Mouse (Mus musculus): ENCODE results near the gene Mrps10. TPM values are rescaled to one million over a fixed set of nuclear protein-coding genes. Genes with fewer than 3 reads are reported as not detected.
"Not testable (repeated sequence)": the region's sequence is repeated elsewhere in the genome, so short reads cannot be mapped to it uniquely, and the experiment has no call there.

Gene Mrps10
- polyA plus RNA-seq, 1 experiment, result 63.7 TPM

- no peak for DNase-seq
- 66% methylated on average over 10 of the region's 10 CpGs for WGBS
- Histone ChIP-seq H3K4me3 (replicated peaks; ENCODE audit: insufficient read depth, low read depth, low read length) (no peak overlapping the region), H3K27ac (ENCODE audit: insufficient read depth, low read length) (no peak overlapping the region), H3K4me1 (ENCODE audit: control insufficient read depth, insufficient read depth, low read length) (no peaks in the 10 kb centered on the region), H3K27me3 (ENCODE audit: control insufficient read depth, insufficient read depth, low read length) (no peaks in the 10 kb centered on the region)
- TF ChIP-seq CTCF (IDR thresholded peaks at IDR 0.05; ENCODE audit: borderline replicate concordance, insufficient read depth, low read depth, low read length) (no peak), POLR2A (IDR thresholded peaks at IDR 0.05; ENCODE audit: borderline replicate concordance, insufficient read depth, low read length) (no peak)
Observed at GRCm38 (mm10) chr17:47407717-47408557, 39.2 kb downstream of the Mrps10 start.

- H3K4me3 ChIP-seq (replicated peaks; ENCODE audit: insufficient read depth, low read depth, low read length), result no peak overlapping the region
- no peak for TF ChIP-seq POLR2A (IDR thresholded peaks at IDR 0.05; ENCODE audit: borderline replicate concordance, insufficient read depth, low read length)
- TF ChIP-seq CTCF (IDR thresholded peaks at IDR 0.05; ENCODE audit: borderline replicate concordance, insufficient read depth, low read depth, low read length), result peak; percentile 64
- H3K27me3 ChIP-seq (ENCODE audit: control insufficient read depth, insufficient read depth, low read length), result no peaks in the 10 kb centered on the region
- no peak overlapping the region for H3K27ac ChIP-seq (ENCODE audit: insufficient read depth, low read length)
- 23% methylated on average over 8 of the region's 8 CpGs for WGBS
- H3K4me1 ChIP-seq (ENCODE audit: control insufficient read depth, insufficient read depth, low read length), result no peaks in the 10 kb centered on the region
- DNase-seq, result peak; percentile 20 to 61
Observed at GRCm38 (mm10) chr17:47408558-47408898, 39.8 kb downstream of the Mrps10 start.

GRCm38 (mm10) chr17:47409897-47410861 lies 41.5 kb downstream of the Mrps10 start:
- not testable (repeated sequence) for H3K27ac ChIP-seq (ENCODE audit: insufficient read depth, low read length); H3K27me3 ChIP-seq (ENCODE audit: control insufficient read depth, insufficient read depth, low read length); H3K4me3 ChIP-seq (replicated peaks; ENCODE audit: insufficient read depth, low read depth, low read length); H3K4me1 ChIP-seq (ENCODE audit: control insufficient read depth, insufficient read depth, low read length)
- DNase-seq, result peak; percentile 37 to 61
- 2% methylated on average over 74 of the region's 74 CpGs for WGBS

GRCm38 (mm10) chr17:47420195-47420594 lies 51.5 kb downstream of the Mrps10 start:
- H3K27ac ChIP-seq (ENCODE audit: insufficient read depth, low read length), result no peak overlapping the region
- DNase-seq, result no peak
- no peaks in the 10 kb centered on the region for H3K27me3 ChIP-seq (ENCODE audit: control insufficient read depth, insufficient read depth, low read length)
- no peaks in the 10 kb centered on the region for H3K4me1 ChIP-seq (ENCODE audit: control insufficient read depth, insufficient read depth, low read length)
- no peak overlapping the region for H3K4me3 ChIP-seq (replicated peaks; ENCODE audit: insufficient read depth, low read depth, low read length)
- 75% methylated on average over 2 of the region's 2 CpGs for WGBS
- no peak for TF ChIP-seq CTCF (IDR thresholded peaks at IDR 0.05; ENCODE audit: borderline replicate concordance, insufficient read depth, low read depth, low read length)
- TF ChIP-seq POLR2A (IDR thresholded peaks at IDR 0.05; ENCODE audit: borderline replicate concordance, insufficient read depth, low read length), result no peak

- Histone ChIP-seq H3K4me1 (ENCODE audit: control insufficient read depth, insufficient read depth, low read length) (no peaks in the 10 kb centered on the region), H3K4me3 (replicated peaks; ENCODE audit: insufficient read depth, low read depth, low read length) (no peak overlapping the region), H3K27me3 (ENCODE audit: control insufficient read depth, insufficient read depth, low read length) (no peaks in the 10 kb centered on the region), H3K27ac (ENCODE audit: insufficient read depth, low read length) (no peak overlapping the region)
- TF ChIP-seq CTCF (IDR thresholded peaks at IDR 0.05; ENCODE audit: borderline replicate concordance, insufficient read depth, low read depth, low read length), result no peak
- TF ChIP-seq POLR2A (IDR thresholded peaks at IDR 0.05; ENCODE audit: borderline replicate concordance, insufficient read depth, low read length), result no peak
- no peak for DNase-seq
- 89% methylated on average over 3 of the region's 3 CpGs for WGBS
Observed at GRCm38 (mm10) chr17:47421566-47421965, 52.9 kb downstream of the Mrps10 start.

GRCm38 (mm10) chr17:47422616-47423015 lies 53.9 kb downstream of the Mrps10 start:
- H3K27me3 ChIP-seq (ENCODE audit: control insufficient read depth, insufficient read depth, low read length); H3K4me1 ChIP-seq (ENCODE audit: control insufficient read depth, insufficient read depth, low read length); DNase-seq; H3K27ac ChIP-seq (ENCODE audit: insufficient read depth, low read length); H3K4me3 ChIP-seq (replicated peaks; ENCODE audit: insufficient read depth, low read depth, low read length): not testable (repeated sequence)
- 93% methylated on average over 1 of the region's 1 CpGs for WGBS

GRCm38 (mm10) chr17:47424186-47424585 lies 55.5 kb downstream of the Mrps10 start:
- DNase-seq, result no peak
- TF ChIP-seq POLR2A (IDR thresholded peaks at IDR 0.05; ENCODE audit: borderline replicate concordance, insufficient read depth, low read length), result no peak
- no peak for TF ChIP-seq CTCF (IDR thresholded peaks at IDR 0.05; ENCODE audit: borderline replicate concordance, insufficient read depth, low read depth, low read length)
- WGBS, result 69% methylated on average over 6 of the region's 6 CpGs
- no peak overlapping the region for H3K27ac ChIP-seq (ENCODE audit: insufficient read depth, low read length)
- no peak overlapping the region for H3K4me3 ChIP-seq (replicated peaks; ENCODE audit: insufficient read depth, low read depth, low read length)
- no peaks in the 10 kb centered on the region for H3K27me3 ChIP-seq (ENCODE audit: control insufficient read depth, insufficient read depth, low read length)
- no peaks in the 10 kb centered on the region for H3K4me1 ChIP-seq (ENCODE audit: control insufficient read depth, insufficient read depth, low read length)

GRCm38 (mm10) chr17:47427316-47427715 lies 58.6 kb downstream of the Mrps10 start:
- TF ChIP-seq POLR2A (IDR thresholded peaks at IDR 0.05; ENCODE audit: borderline replicate concordance, insufficient read depth, low read length) (no peak), CTCF (IDR thresholded peaks at IDR 0.05; ENCODE audit: borderline replicate concordance, insufficient read depth, low read depth, low read length) (no peak)
- no peaks in the 10 kb centered on the region for H3K4me1 ChIP-seq (ENCODE audit: control insufficient read depth, insufficient read depth, low read length)
- no peak for DNase-seq
- 78% methylated on average over 6 of the region's 6 CpGs for WGBS
- H3K27me3 ChIP-seq (ENCODE audit: control insufficient read depth, insufficient read depth, low read length), result no peaks in the 10 kb centered on the region
- H3K4me3 ChIP-seq (replicated peaks; ENCODE audit: insufficient read depth, low read depth, low read length), result no peak overlapping the region
- H3K27ac ChIP-seq (ENCODE audit: insufficient read depth, low read length), result no peak overlapping the region

Measured in cerebellum, adult 2 months (tissue).